Mouse (Mus musculus) kidney, adult 9 months (tissue): ENCODE data around the gene Nsl1.
"Not testable (repeated sequence)": the region's sequence is repeated elsewhere in the genome, so short reads cannot be mapped to it uniquely, and the experiment has no call there.

Experiments used
- DNase-seq: peaks from one replicate; pipeline ENCODE4 v3.0.0; 2022

The Nsl1 gene

DNA sequence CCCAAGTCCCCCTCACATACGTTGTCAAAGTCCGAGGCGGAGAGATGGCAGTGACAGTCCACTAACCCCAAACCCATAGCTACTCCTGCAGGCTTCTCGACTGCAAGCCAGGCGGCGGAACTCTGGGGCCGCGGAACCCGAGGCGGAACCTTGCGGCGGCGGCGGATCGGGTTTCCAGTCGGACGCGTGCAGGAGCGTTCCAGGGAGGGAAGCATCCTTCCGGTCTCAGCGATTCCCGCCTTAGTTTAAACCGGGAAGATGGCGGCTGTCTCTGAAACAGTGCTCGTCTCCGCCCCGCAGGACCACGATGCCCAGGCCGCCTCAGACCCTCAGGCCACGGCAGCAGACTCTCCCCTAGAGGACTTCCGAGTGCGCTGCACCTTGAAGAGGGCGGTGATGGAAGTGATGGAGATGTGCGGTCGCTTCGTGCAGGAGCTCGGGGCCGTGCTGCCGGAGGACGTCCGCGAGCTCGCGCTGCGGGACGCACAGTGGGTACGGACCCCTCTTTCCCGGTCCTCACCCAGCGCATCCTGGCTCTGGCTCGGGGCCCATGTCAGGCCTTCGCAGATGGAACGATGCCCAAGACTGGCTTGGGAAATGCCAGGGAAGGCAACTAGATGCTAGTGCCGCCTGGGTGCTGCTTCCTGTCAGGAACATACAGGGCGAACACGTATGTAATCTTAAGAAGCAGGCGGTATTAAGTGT is at the start of gene Nsl1, which contains the start of gene Tatdn3:
TSS of gene Nsl1 (plus strand) at position 232 of the 705 bp plus-strand sequence.
TSS of gene Tatdn3 (minus strand) at position 152 of the 705 bp plus-strand sequence.
- peak; percentile 88 for DNase-seq

DNA sequence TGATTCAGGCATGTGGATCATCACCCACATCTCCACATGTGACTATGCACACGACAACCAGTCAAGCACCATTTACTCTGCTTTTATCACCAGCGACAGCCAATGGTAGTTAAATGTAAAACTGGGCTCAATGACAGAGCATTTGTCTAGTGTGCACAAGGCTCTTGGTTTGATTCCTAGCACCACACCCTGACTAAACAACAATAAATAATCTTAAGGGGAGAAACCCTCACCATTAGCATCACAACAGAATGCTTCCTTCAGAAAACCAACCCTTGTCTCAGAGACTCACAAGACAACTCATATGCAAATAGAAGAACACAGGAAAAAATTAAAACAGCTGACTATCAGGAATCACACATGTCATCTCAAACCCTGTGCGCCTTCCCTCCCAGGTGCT is 48.5 kb upstream of the Nsl1 start:
- DNase-seq: no peak

DNA sequence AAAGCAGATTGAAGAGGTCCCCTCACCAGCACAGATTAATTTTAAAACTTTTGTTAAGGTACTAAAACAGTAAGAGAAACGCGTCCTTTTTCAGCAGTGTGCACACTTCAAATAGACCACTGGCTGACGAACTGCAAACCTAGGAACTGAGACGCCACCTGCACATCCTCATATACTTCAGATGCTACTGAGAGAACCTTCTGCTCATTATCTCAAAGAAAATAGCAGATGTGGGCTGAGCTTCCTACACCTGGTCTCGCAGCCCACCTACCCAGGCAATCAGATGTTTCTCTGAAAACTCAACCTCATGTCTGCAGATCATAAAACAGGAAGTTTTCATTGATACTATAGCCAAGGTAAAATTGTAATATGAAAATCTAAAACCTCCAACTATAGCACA is 43.0 kb upstream of the Nsl1 start:
- no peak for DNase-seq

DNA sequence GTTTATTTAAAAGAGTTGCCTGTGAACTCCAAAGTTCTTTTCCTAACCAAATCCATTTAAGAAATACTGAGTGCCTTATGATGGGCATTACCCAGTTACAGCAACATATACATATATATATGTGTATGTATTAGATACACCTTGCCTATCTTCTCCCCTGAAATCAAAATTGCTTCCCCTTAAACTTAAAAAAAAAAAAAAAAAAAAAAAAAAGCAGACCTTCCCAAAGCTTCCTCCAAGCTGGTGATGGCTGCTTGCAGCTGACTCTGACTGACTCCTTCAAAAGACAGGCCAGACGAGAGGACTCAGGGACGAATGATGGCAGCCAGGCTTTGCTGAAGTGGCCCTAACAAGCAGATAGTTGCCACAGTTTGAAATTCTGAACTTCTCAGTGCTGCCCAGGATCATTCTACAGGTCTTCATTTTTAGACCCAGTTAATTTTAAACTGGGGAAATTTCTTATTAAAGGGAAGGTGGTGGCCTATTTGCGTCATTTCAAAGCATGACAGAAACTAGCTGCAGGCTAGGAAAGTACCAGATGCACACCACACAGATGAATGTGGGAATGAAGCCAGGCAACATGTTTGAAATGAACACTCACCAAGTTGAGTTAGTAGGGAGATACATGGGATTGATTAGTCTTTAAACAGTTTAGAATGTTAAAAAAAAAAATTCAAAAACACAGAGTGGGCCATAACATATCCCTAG is 42.4 kb upstream of the Nsl1 start:
- DNase-seq: peak; percentile 33

DNA sequence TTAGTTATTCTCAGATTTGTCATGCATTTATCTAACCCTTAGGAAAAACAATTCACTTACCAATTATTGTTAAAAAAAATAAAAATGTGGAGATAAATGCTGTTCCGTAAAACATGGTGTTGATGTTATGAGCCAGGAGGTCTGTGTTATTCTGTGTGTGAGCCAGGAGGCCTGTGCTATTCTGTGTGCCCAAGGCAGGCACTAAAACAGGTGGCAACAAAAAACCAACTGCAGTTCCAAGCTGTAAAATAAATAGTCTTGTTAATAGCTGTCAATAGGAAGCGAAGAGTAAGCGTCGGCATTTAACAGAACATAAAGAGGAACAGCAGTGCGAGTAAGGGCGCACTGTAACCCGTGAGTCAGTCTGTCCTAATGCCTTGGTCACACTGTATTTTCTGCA is 41.8 kb upstream of the Nsl1 start:
- DNase-seq: no peak

DNA sequence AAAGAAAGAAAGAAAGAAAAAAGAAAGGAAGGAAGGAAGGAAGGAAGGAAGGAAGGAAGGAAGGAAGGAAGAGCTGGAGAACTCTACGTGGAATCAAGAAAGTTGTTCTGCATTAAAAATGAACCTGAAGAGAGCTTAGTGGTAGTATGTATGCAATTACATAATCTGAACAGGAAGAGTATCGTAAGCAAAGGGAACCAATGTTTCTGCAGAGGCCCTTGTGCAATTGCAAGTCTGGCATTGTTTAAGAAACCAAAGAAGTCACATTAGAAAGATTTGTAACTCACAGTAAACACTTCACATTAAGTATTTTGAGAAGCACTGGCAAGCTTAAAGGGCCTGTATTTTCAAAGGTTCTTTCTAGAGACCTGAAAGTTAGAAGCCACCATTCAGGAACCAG is 39.7 kb upstream of the Nsl1 start:
- no peak for DNase-seq

DNA sequence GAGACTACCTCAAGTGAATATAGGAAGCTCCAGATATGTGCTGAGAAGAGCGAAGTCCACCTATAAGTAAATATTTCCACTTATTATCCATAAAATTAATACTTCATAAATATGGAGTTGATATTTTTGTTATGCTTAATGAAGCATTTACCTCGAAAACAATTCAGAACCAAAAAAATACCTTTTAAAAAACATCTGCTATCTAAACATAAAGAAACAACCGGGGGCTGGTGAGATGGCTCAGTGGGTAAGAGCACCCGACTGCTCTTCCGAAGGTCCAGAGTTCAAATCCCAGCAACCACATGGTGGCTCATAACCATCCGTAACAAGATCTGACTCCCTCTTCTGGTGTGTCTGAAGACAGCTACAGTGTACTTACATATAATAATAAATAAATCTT is 39.0 kb upstream of the Nsl1 start:
- not testable (repeated sequence) for DNase-seq

DNA sequence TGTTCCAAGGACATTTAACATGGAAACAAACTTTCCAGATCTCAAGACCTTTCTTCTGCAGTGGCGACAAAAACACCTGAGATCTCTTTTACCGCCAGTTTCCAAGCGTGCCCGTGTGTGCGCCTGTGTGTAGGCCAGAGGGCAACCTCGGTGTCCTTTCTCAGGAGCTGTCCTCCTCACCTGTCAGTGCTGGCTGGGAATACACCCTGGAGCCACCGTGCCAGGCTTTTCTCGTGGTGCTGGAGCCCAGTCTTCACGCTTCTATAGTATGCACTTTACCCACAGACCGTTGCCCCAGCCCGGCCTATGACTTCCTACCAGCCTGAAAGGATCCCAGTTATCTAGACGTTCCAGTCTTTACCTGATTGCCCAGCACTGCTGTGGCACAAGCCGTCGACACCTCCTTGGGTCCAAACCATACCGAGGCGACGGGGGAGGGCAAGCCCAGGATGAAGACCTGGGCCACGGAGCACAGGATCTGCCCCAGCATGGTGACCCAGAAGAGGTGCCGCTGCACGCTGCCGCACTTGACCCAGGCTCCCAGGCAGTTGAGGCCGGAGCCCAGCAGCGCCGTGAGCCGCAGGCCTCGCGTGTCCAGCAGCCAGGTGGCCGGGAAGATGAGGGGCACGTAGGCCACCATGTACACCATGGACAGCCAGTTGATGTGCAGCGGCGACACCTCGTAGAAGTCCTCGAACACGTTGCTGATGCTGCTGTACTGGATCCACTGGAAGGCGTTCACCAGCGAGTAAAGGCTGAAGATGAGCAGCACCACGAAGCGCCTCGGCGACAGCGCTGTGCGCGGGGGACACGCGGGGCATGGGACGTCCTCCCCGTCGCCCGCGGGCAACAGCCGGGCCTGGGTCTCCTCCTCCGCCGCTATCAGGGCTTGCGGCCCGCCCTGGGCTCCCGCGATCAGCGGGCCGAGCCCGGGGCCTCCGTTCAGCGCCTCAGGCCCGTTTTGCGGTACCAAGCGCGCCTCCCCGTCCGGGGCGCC is 37.5 kb upstream of the Nsl1 start:
- DNase-seq: peak; percentile 25

DNA sequence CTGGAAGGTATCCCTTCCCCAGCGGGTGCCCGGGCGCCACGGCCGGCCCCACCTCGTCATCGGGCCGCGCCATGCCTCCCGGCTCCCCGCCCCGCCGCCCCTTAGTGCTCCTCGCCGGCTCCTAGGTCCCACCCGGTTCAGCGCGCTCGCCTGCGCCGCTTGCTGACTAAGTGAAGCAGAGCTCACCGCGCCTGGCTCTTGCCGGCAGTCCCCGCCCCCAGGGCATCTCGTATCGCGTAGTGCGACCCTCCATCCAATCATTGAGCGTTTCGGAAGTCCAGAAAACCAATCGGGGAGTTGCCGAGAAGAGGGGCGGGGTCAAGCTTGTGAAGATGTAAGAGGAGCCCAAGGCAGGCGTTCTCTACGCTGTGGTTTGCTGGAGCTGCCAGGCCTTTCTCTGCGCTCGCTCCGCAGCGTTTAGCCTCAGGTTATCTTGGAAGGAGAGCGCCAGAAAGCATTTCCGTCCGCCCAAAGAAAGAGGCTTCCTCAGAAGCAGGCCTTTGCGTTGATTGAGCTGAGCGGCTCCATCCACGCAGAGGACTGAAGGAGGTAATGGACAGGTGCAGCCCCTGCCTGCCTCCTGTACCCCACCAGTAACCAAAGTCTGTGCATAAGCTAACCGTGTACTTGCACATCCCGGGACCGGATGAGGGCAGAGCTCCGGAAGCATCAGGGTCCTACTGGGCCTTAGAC is 36.6 kb upstream of the Nsl1 start, which contains the start of gene Flvcr1:
TSS of gene Flvcr1 (minus strand) at position 138 of the 693 bp plus-strand sequence.
- peak; percentile 98 for DNase-seq

DNA sequence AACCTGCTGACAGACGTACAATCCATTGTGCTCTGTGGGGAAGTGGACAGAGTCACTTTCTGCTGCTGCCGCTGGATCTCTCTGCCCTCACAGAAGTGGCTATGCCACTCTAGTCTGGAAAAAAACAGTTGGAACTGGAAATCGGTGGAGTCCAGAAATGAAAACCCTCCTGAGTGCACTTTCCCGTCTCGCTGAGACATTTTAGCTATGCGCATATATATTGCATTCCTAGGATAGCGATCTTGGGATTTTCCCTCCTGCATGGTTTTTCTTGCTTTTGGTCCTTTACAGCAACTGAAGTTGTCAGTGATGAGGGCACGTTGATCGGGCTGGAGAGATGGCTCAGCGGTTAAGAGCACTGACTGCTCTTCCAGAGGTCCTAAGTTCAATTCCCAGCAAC is 32.6 kb upstream of the Nsl1 start:
- DNase-seq: no peak

DNA sequence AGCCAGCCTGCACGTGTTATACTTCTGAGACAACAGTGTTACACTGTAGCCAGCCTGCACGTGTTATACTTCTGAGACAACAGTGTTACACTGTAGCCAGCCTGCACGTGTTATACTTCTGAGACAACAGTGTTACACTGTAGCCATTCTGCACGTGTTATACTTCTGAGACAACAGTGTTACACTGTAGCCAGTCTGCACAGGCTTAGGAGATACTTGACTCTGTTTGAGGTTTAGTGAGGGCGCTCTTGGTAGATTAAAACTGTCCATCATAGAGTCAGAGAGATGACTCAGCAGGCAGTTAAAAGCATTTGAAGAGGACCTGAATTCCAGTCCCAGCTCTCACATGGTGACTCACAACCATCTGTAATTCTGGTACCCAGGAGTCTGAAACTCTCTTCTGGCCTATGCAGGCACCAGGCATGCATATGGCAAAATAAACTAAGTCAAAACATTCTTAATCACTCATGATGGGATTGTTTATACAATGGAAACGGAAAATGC is 31.8 kb upstream of the Nsl1 start:
- DNase-seq: not testable (repeated sequence)

DNA sequence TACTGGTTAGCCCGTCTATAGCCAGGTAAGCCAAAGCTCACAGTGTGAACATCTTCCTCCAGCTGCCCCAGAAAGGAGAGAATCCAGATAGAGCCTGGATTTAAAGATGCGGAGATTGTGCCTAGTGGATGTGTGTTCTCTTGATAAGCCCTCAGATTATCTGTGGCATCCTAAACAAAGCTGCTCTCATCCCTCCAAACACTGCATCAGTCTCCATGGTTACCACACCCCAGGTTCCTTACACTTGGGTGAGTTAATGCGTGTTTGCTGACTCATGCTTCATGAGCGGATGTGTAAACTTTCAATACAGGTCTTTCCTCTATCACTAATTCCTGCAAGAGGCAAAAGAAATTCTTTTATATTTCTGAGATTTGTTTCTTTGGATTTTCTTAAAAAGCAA is 27.2 kb upstream of the Nsl1 start:
- no peak for DNase-seq

DNA sequence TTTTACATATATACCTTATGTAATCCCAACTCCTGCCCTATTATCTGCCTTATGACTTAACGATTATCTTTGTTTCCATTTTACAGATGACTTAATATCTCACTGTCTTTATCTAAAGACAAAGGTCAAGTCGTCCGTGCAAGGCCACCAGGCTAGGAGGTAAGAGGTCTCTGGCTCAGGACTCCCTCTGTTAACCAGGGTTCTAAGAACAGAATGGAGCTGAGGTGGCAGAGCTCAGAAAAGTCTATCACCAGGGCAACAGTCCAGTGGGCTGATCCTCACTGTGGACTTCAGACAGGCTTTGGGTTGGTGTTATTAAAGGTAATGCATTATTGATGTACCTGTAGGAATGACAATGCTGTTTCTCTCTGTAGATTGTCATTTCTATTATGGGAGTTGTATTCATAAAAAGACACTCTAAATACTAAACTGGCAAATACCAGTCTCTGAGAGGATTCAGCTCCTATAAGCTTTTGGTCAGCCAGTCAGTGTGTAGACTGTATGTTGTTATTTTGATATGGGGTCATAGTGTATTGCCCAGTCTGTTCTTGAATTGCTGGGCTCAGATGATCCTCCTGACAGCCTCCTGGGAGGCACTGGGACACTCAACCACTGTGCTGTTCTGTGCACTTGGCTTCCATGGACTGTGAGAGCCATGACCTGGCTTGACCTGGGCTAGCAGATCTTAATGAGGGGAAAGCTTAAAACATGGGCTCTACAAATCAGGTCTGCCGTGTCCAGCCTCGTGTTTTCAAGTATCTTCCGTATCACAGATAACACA is 26.1 kb upstream of the Nsl1 start, which contains the start of gene Spata45:
TSS of gene Spata45 (plus strand) at position 86 of the 781 bp plus-strand sequence.
- no peak for DNase-seq

DNA sequence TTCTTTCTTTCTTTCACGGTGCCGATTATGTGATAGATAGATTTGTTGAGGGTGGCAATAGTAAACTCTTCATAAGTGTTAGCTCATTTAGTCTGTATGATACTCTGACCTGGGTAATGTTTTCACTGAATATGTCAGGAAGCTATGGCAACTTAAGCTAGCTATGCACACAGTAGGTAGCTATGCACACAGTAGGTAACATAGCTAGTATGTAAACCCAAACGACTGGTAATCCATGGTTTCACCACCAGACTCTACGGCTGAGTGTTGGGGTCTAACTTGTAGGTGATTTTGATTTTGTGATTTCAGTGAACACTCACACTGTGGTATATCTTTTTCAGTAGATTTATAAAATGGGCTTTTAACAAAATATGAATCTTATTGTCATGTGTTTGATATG is 24.8 kb upstream of the Nsl1 start:
- no peak for DNase-seq

DNA sequence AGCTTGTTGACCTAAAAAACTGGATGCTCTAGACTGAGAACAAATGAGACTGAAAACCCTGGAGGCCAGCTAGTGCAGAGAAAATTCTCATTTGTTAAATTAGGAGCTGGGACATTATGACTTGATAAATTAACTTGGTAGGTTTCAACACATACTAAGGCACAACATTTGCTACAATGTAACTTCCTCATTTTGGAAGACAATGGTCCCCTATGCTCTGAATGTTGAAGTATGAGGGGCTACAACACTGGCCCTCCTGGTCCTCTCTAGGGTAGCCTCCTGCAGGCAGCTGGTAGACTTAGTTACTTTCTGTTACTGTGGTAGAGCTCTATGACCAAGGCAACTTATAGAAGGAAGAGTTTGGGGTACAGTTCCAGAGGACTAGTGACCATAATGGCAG is 21.5 kb upstream of the Nsl1 start:
- DNase-seq: no peak

DNA sequence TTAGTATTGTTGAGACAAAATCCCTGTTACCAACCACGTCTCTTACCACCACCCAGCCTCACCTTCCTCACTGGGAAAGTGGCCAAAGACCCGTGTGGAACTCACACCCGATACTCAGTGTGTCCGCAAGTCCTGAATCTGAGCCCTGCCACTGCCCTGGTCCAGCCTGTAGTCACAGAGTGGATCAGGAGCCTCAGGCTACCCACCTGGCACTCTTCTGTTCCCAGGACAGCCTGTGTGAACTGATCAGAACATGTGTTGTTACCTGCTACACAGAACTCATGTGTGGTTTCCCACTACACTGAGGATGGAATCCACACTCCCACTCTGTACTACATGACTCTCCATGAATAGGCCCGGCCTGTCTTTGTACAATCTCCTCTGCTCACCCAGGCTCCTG is 20.7 kb upstream of the Nsl1 start:
- no peak for DNase-seq

DNA sequence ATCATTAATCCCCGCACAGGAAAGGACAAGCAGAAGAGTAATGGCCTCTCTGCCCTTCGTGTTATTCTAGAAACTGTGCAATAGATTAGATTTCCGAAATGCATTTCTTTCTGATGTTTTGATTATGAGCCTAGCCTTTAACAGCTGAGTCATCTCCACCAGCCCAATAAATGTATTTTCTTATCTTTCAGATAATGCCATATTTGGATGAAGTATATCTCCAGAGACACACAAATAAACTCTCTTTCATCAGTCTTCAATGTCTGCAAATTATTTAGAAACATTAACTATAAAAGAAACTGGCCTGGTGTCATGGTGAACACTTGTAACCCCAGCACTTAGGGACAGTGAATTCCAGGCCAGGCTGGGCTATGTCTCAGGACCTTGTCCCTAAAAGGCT is 20.1 kb upstream of the Nsl1 start:
- no peak for DNase-seq

DNA sequence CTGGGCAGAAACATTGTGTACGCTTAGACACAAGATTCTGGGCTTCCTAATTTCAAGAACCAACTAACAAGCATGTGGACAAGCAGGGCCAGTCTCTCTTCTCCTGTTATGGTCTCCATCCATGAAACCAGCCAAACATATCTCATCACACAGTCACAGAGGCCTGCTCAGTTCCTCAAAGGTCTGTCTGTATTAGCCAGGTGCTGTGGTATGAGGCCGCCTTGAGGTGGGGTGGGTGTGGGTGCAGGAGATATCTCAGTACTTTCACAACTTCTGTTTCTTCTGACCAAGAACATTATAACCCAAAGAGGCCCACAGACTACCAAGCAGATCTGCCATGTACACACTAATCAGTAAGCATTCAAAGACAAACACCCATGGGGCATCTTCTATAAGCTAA is 17.5 kb upstream of the Nsl1 start:
- no peak for DNase-seq

DNA sequence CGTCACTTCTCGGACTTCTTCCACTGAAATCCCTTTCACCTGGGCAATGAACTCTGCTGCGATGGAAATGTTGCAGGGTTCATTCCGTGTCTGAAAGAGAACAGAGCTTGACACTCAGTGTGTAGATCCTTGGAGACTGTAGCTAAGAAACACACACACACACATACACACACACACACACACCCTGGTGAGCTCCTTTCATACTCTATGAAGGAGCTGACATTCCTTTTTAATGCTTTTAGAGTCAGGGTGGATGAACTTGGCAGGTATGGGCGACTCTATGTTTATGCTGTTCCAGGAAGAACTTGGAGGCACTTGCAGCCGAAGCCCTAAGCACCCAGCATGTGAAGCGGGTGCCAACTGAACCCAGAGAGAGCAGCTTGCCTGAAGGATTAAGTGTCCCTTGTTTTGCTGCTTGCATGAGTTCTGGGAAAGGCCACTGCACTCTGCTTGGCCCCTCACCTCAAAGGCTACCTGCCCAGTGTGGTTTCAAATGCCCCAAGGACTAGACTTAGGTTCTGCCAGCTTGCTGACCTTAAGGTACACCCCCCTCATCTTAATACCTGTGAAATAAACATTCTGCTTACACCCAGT is 16.5 kb upstream of the Nsl1 start:
- DNase-seq: peak; percentile 21

DNA sequence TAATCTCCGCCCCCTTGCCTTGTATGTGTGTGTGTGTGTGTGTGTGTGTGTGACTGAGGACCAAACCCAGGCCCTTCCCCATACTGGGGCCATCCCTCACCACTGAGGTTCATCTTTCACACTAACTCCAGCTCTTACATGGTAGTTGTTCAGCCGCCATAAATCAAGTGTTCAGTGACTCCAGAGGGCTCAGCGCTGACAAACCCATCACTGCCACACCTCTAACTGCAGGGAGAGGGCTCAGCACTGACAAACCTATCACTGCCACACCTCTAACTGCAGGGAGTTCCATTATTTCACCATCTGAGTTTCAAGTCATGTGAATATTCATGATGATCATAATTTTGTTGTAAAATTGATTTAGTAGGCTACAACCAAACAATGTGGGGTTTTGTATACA is 9.3 kb upstream of the Nsl1 start:
- no peak for DNase-seq
